Comparison of ENCODE assay signal across 22 mouse cellular contexts in genomic region chr11:119802947-119803346, GRCm38 (mm10).
DNase-seq lines count a peak whose midpoint lies in the region; ATAC-seq lines count a peak whose summit lies in the region.
"Had no signal": no experiment of that assay in that cellular context is flagged by ENCODE, and none has a peak within 500 bp of the region (broad histone marks: within the 10 kb centered on the region; RNA-seq: fewer than 3 reads in every experiment).

No protein-coding gene starts in this region.

- peaks cover 32% of the 10 kb centered on the region for H3K4me1 ChIP-seq in embryonic facial prominence, embryonic 13.5 days

- H3K27ac ChIP-seq in embryonic facial prominence, embryonic 13.5 days, result no peak overlapping the region
- H3K27ac ChIP-seq: forebrain, embryonic 15.5 days; heart, adult 2 months; heart, embryonic 15.5 days; hindbrain, embryonic 12.5 days had no signal

- no peaks in the 10 kb centered on the region for H3K9me3 ChIP-seq in embryonic facial prominence, embryonic 13.5 days
- H3K9me3 ChIP-seq: forebrain, embryonic 15.5 days; heart, embryonic 15.5 days; hindbrain, embryonic 12.5 days had no signal

- peaks cover 30% of the 10 kb centered on the region; the same call in 1 of the 2 replicates for H3K36me3 ChIP-seq in embryonic facial prominence, embryonic 13.5 days
- H3K36me3 ChIP-seq: forebrain, embryonic 15.5 days had no signal

- no peak overlapping the region for H3K4me2 ChIP-seq in embryonic facial prominence, embryonic 13.5 days
- H3K4me2 ChIP-seq: forebrain, embryonic 15.5 days; heart, embryonic 11.5 days; heart, embryonic 15.5 days; hindbrain, embryonic 12.5 days had no signal

- H3K9ac ChIP-seq in embryonic facial prominence, embryonic 13.5 days, result 0 out of 2 replicates have a peak overlapping the region, but pooled peaks have one; percentile 8
- H3K9ac ChIP-seq: forebrain, embryonic 15.5 days; heart, embryonic 15.5 days; hindbrain, embryonic 12.5 days had no signal

- no peak overlapping the region for H3K4me3 ChIP-seq in embryonic facial prominence, embryonic 13.5 days
- H3K4me3 ChIP-seq: forebrain, embryonic 15.5 days; heart, adult 2 months; heart, embryonic 15.5 days; hindbrain, embryonic 12.5 days had no signal

- DNase-seq in frontal cortex, adult 2 months (ENCODE audit: extremely low spot score in 1 of 2, low spot score in 1 of 2), result no peak
- DNase-seq in lung, postnatal 10 days, result peak; percentile 18
- DNase-seq in lung, postnatal 25 days (ENCODE audit: low spot score), result no peak
- peak; percentile 47 for DNase-seq in retina, postnatal 1 day
- DNase-seq in urinary bladder, postnatal 14 days (ENCODE audit: low spot score), result no peak
- DNase-seq: adrenal gland, postnatal 14 days; cerebellum, adult 18-20 months; cerebellum, adult 9-11 months; cerebellum, postnatal 36 days; heart, adult 2 months; heart, postnatal 14 days had no signal

- 76% methylated on average over 7 of the region's 7 CpGs for WGBS in embryonic facial prominence, embryonic 13.5 days

- 0 out of 2 replicates have a peak, but pooled peaks have one; percentile 26 for ATAC-seq in frontal cortex, adult (ENCODE audit: low TSS enrichment)
- no peak for ATAC-seq in embryonic facial prominence, embryonic 13.5 days (ENCODE audit: insufficient number of reproducible peaks, insufficient read depth, low FRiP score, low TSS enrichment, low read depth)
- ATAC-seq: activated CD4-positive, CD25-positive, alpha-beta regulatory T cell, adult 4 months; forebrain, embryonic 15.5 days; hindbrain, embryonic 16.5 days; inflammation-experienced regulatory T-cells, adult 6 months; Patski had no signal

- no peaks in the 10 kb centered on the region for H3K27me3 ChIP-seq in embryonic facial prominence, embryonic 13.5 days
- H3K27me3 ChIP-seq: CH12.LX; forebrain, embryonic 15.5 days; heart, embryonic 15.5 days; hindbrain, embryonic 12.5 days; Patski had no signal

Comparison
In these comparisons a context has a peak if more than half of its experiments do, and no peak if none do; other contexts are left out.
1. DNase-seq: peak in lung, postnatal 10 days (single experiment) and retina, postnatal 1 day (single experiment); none in frontal cortex, adult 2 months (0 of 2), lung, postnatal 25 days (single experiment) and urinary bladder, postnatal 14 days (single experiment).